Mouse (Mus musculus) kidney, postnatal 14 days (tissue): ENCODE results near the gene Dmpk.

Source experiments
- DNase-seq: peaks from one replicate; pipeline ENCODE4 v3.0.0; 2022; ENCODE audit warnings: mixed read lengths

Dmpk gene

GRCm38 (mm10) chr7:19076586-19076991 lies 7.1 kb upstream of the Dmpk start:
- peak; percentile 37 for DNase-seq

- DNase-seq = peak; percentile 39
These were observed 5.9 kb upstream of the Dmpk start for GRCm38 (mm10) chr7:19077761-19078160.

DNA sequence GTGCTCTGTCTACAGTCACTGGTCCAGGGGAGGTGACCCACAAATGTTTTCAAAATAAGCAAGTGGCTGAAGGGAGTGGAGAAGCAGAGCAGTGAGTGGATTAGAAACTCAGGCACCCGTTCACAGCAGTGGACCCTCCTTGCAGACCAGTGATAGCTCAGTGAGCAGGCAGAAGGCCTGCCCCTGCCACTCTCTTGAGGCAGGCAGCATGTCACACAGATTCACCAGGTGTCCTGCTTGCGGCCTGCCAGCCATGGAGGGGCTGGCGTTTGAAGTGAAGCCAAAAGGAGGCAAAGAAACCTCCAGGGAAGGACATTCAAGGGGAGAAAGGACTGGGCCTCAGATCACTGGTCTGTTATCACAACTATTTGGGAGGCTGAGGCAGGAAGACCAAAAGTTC lies 4.9 kb upstream of the Dmpk start:
- no peak for DNase-seq

DNA sequence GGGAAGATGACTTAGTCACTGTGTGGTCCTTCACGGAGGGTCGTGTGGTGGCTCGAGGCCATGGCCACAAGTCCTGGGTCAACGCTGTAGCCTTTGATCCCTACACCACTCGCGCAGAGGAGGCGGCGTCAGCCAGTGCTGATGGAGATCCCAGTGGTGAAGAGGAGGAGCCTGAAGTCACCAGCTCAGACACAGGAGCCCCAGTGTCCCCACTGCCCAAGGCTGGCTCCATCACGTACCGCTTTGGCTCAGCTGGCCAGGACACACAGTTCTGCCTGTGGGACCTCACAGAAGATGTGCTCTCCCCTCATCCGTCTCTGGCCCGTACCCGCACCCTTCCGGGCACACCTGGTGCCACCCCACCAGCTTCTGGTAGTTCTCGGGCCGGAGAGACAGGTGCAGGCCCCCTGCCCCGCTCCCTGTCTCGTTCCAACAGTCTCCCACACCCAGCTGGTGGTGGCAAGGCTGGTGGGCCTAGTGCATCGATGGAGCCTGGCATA lies 3.1 kb upstream of the Dmpk start:
- DNase-seq = no peak

- DNase-seq = no peak
These were observed 1.5 kb upstream of the Dmpk start for GRCm38 (mm10) chr7:19082171-19082570.

GRCm38 (mm10) chr7:19083096-19083495 lies 553 bp upstream of the Dmpk start:
- DNase-seq = no peak

GRCm38 (mm10) chr7:19084277-19084771 lies 675 bp downstream of the Dmpk start:
- DNase-seq = no peak

DNA sequence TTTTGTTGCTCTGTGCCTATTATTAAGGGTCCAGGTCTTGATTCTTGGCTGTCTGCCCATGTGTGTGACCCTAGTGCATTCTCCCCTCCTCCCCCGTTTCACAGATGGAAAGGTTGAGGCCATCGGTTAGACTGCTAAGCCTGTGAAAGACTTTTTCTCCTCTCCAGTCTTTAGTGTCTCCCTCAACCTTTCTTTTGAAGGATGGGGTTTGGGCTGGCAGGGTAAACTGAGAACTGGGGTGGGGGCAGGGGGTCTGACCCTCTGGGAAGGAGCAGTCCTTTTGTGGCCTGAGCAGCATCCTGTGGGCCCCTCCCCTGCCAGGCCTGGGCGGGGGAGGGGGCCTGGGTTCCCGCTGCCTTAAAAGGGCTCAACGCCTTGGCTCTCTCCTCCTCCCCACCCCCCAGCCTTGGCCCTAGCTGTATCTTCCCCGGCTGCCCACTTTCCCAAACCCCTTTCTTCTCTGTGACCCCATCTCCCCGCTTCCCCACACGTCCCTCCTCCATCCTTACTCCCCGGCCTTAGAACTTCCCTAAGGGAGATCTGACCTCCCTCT lies 1.3 kb downstream of the Dmpk start:
- DNase-seq = no peak

DNA sequence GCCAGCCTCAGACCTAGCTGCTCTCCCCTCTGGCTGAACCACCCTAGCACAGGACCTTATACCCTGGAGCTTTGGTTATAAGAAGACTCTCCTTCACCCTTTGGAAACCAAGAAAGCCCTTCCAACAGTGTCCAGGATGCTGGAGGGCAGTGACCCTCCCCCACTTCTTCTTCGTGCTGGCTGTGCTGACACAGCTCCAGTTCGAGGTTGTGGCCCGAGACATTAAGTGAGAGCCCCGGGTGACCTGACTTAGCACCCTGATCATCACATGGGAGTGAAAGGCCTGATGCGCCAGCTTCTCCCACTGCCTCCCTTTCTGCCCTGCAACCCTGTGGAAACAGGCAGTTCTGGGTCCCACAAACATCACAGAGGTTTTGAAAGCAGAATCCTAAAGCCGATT lies 1.8 kb downstream of the Dmpk start:
- DNase-seq = no peak

DNA sequence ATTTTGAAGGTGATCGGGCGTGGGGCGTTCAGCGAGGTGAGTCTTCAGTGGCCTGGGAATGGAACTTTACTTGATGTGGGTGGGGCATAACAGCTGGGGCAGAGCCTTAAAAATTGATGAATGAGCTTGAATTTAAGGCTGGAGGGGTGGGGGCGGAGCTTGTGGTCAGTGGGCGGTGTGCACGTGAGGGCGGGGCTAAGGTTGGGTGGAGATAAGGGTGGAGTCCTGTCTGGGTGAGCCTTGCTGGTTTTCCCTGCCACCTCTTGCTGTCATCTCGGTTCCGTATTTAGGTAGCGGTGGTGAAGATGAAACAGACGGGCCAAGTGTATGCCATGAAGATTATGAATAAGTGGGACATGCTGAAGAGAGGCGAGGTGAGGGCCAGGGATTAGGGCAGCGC lies 2.4 kb downstream of the Dmpk start:
- peak; percentile 71 for DNase-seq

- DNase-seq = no peak
These were observed 3.1 kb downstream of the Dmpk start for GRCm38 (mm10) chr7:19086760-19087159.

GRCm38 (mm10) chr7:19088813-19089212 lies 5.2 kb downstream of the Dmpk start:
- DNase-seq = peak; percentile 71

- no peak for DNase-seq
These were observed 8.3 kb downstream of the Dmpk start for GRCm38 (mm10) chr7:19091913-19092312.

DNA sequence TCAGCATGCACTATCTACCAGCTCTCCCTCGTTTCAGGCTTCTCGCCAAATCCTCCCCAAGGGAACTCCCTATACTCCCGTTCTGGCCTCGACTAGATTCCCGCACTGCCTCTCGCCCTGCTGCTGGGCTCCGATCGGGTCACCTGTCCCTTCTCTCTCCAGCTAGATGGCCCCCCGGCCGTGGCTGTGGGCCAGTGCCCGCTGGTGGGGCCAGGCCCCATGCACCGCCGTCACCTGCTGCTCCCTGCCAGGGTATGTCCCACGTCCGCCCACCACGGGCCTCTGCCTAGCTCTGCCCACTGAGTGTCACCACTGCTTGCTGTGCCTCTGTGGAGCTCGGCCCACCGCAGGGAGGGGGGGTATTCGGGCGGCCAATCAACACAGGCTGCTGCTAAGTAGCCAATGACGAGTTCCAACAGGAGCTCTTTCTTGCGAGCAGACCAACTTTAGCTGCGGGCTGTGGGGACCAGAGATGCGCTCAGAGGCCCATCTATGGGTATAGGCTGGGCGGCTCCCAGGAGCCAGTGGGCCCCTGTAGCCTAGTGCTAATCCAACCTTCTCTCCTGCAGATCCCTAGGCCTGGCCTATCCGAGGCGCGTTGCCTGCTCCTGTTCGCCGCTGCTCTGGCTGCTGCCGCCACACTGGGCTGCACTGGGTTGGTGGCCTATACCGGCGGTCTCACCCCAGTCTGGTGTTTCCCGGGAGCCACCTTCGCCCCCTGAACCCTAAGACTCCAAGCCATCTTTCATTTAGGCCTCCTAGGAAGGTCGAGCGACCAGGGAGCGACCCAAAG lies 8.9 kb downstream of the Dmpk start:
- peak; percentile 80 for DNase-seq

GRCm38 (mm10) chr7:19093174-19093521 lies 9.5 kb downstream of the Dmpk start:
- DNase-seq = peak; percentile 92

DNA sequence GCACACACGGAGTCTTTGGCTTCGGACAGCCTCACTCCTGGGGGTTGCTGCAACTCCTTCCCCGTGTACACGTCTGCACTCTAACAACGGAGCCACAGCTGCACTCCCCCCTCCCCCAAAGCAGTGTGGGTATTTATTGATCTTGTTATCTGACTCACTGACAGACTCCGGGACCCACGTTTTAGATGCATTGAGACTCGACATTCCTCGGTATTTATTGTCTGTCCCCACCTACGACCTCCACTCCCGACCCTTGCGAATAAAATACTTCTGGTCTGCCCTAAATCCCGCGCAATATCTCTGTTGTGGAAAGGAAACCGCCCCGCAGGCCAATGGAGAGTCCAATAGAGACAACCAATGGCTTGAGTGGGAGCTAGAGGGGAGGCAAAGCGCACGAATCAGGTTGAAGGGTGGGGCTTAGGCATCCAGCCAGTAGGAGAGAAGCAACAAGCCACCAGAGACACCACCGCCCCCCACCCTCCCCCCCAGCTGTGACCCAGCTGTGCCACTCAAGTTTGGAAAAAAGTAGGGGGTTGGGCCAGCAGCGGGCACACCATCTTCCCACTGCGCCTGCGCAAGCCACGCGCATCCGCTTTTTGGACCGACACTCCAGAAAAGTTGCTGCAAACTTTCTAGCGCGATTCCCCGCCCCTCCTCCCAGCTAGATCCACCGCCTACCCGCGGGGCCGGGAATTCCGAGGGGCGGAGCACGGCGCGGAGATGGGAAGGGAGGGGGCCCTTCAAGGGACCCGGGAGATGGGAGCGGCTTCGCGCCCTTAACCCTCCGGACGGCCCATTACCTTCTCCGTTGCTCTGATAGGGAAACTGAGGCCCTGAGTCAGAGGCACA lies 10.1 kb downstream of the Dmpk start:
- peak; percentile 99 for DNase-seq

- no peak for DNase-seq
These were observed 10.8 kb downstream of the Dmpk start, which contains the start of gene Six5 for GRCm38 (mm10) chr7:19094471-19094825. Gene Six5 (plus strand): TSS chr7:19094594.

- peak; percentile 75 for DNase-seq
These were observed 11.4 kb downstream of the Dmpk start for GRCm38 (mm10) chr7:19094826-19095750.

- peak; percentile 81 for DNase-seq
These were observed 12.1 kb downstream of the Dmpk start for GRCm38 (mm10) chr7:19095751-19096110.

GRCm38 (mm10) chr7:19096421-19096976 lies 12.8 kb downstream of the Dmpk start:
- DNase-seq = no peak

DNA sequence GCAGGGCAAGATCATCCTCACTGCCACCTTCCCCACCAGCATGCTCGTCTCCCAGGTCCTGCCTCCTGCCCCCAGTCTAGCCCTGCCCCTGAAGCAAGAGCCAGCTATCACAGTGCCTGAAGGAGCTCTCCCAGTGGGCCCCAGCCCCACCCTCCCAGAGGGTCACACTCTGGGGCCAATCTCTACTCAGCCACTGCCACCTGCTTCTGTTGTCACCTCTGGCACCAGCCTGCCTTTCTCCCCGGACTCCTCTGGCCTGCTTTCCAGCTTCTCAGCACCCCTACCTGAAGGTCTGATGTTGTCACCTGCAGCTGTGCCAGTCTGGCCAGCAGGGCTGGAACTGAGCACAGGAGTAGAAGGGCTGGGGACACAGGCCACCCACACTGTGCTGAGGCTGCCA lies 13.6 kb downstream of the Dmpk start:
- no peak for DNase-seq

DNA sequence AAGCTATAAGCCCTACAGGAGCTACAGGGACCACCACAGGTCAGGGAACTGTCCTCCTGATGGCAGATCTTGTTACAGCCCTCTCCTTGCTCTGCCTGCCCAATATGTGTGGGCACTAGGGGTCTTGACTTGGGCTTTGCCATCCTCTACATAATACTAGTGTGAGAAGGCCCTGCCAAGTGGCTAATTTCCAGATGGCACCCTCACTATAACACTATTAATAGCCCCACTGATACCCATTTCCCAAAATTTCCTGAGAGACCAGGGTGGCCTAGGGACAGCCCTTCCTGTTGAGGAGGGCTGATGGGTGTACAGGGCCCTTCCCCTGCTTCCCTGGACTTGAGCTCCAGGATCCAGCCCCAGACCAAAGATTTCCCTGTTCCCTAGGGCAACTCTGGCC lies 14.2 kb downstream of the Dmpk start:
- DNase-seq = no peak
